Mouse (Mus musculus): ENCODE measurements around the gene Pcsk4. TPM values are rescaled to one million over a fixed set of nuclear protein-coding genes. Genes with fewer than 3 reads are reported as not detected.

Gene Pcsk4
- polyA plus RNA-seq, 1 experiment from 2014 or later: 1.9 TPM

DNA sequence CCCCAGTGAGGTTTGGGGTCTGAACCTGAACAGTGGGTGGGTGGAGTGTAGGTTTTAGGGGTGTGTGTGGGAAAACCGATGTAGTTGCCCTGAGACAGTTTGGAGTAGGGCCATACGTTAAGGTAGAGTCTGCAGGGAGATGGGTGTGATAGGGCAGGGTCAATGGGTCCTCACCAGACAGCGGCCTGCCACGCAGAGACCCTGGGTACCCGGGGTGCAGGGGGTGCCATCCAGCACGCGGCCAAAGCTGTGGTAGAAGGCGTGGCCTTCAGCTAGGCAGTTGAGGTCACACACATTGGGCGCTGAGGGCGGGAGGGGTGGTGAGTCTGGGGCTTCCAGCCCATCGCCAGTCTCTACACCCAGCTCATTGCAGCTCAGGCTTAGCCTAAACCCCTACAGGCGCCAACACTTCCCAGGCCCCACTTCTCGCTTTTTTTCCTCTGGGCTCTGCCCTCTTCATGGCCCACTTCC lies 14.2 kb upstream of the Pcsk4 start:
- H3K36me3 ChIP-seq (ENCODE audit: control insufficient read depth, insufficient read depth): no peaks in the 10 kb centered on the region
- H3K4me3 ChIP-seq (ENCODE audit: low read length): peak overlapping the region; percentile 30
- H3K27me3 ChIP-seq (ENCODE audit: control insufficient read depth, insufficient read depth, low read length): peaks cover 62% of the 10 kb centered on the region
- ATAC-seq (replicated peaks; ENCODE audit: extremely low read depth, insufficient read depth, low FRiP score): peak; percentile 1; the same call in 1 of the 2 replicates
- H3K4me2 ChIP-seq (ENCODE audit: low read depth, low read length): peak overlapping the region; percentile 61
- H3K27ac ChIP-seq (ENCODE audit: low read length): no peak overlapping the region; the same call in 1 of the 2 replicates
- peaks cover 32% of the 10 kb centered on the region for H3K4me1 ChIP-seq (ENCODE audit: control insufficient read depth, insufficient read depth, low read length)
- no peaks in the 10 kb centered on the region for H3K9me3 ChIP-seq (replicated peaks; ENCODE audit: control insufficient read depth, low read length)
- WGBS: 40% methylated on average over 13 of the region's 13 CpGs
- H3K9ac ChIP-seq (ENCODE audit: low read length): no peak overlapping the region

DNA sequence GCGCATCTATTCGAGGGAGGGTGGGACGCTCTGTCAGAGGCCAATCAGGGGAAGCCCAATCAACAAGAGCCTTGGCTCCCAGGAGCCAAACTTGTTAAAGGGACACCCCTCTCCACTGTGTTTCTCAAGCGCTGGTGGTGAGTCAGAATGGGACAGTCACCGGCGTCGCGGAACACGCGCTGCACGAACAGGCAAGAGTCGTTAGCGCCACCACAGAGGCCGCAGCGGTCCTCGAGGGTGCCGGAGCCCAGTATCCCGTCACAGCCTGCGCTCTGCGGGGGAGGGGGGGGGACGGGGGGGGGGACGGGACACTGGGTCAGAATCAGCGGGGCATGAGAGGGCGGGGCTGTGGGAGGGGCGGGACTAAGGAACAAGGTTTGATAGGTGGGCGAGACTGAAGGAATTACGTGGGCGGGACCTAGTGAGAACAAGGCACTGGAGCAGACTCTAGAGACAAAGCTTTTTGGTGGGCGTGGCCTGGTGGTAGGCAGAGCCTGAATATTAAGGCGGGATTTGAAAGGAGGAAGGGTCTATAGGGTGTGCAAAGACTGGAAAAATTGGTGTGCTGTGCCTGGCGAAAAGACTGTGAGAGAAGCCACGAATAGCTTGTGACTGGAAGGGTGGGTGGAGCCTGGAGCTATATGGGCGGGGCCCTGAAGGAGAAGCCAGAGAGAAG lies 13.6 kb upstream of the Pcsk4 start:
- no peaks in the 10 kb centered on the region for H3K9me3 ChIP-seq (replicated peaks; ENCODE audit: control insufficient read depth, low read length)
- peak overlapping the region; percentile 25; the same call in 1 of the 2 replicates for H3K27ac ChIP-seq (ENCODE audit: low read length)

DNA sequence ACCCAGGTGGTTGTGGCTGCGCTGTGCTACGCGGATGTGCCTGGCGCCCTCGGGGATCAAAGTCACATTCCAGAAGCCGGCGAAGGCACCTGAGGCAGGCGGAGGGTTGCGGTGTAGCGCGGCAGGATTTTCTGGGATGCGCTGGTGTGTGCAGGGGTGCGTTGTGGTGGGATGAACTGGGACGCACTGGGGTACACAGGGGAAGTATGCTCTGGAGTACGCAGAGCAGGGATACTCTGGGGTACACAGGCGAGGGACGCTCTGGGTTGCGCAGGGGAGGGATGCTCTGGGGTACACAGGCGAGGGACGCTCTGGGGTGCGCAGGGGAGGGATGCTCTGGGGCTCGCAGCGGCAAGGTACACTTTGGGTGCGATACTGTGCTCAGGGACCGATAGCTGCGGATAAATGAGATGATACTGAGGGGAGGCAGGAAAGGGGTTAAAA lies 13.0 kb upstream of the Pcsk4 start:
- Histone ChIP-seq H3K4me1 (ENCODE audit: control insufficient read depth, insufficient read depth, low read length) (peaks cover 29% of the 10 kb centered on the region), H3K36me3 (ENCODE audit: control insufficient read depth, insufficient read depth) (no peaks in the 10 kb centered on the region), H3K4me3 (ENCODE audit: low read length) (peak overlapping the region; percentile 30), H3K27me3 (ENCODE audit: control insufficient read depth, insufficient read depth, low read length) (peaks cover 57% of the 10 kb centered on the region), H3K4me2 (ENCODE audit: low read depth, low read length) (peak overlapping the region; percentile 61), H3K27ac (ENCODE audit: low read length) (no peak overlapping the region), H3K9me3 (replicated peaks; ENCODE audit: control insufficient read depth, low read length) (no peaks in the 10 kb centered on the region), H3K9ac (ENCODE audit: low read length) (no peak overlapping the region)
- WGBS: 4% methylated on average over 26 of the region's 26 CpGs
- 0 out of 2 replicates have a peak, but pooled peaks have one; percentile 3 for ATAC-seq (replicated peaks; ENCODE audit: extremely low read depth, insufficient read depth, low FRiP score)

More for the DNA sequence above, 13.6 kb upstream of the Pcsk4 start:
- Histone ChIP-seq H3K27me3 (ENCODE audit: control insufficient read depth, insufficient read depth, low read length) (peaks cover 62% of the 10 kb centered on the region), H3K9ac (ENCODE audit: low read length) (no peak overlapping the region), H3K36me3 (ENCODE audit: control insufficient read depth, insufficient read depth) (no peaks in the 10 kb centered on the region), H3K4me3 (ENCODE audit: low read length) (peak overlapping the region; percentile 30), H3K4me2 (ENCODE audit: low read depth, low read length) (peak overlapping the region; percentile 61), H3K4me1 (ENCODE audit: control insufficient read depth, insufficient read depth, low read length) (peaks cover 29% of the 10 kb centered on the region)
- WGBS: 2% methylated on average over 32 of the region's 33 CpGs
- peak; percentile 45 for ATAC-seq (replicated peaks; ENCODE audit: extremely low read depth, insufficient read depth, low FRiP score)

DNA sequence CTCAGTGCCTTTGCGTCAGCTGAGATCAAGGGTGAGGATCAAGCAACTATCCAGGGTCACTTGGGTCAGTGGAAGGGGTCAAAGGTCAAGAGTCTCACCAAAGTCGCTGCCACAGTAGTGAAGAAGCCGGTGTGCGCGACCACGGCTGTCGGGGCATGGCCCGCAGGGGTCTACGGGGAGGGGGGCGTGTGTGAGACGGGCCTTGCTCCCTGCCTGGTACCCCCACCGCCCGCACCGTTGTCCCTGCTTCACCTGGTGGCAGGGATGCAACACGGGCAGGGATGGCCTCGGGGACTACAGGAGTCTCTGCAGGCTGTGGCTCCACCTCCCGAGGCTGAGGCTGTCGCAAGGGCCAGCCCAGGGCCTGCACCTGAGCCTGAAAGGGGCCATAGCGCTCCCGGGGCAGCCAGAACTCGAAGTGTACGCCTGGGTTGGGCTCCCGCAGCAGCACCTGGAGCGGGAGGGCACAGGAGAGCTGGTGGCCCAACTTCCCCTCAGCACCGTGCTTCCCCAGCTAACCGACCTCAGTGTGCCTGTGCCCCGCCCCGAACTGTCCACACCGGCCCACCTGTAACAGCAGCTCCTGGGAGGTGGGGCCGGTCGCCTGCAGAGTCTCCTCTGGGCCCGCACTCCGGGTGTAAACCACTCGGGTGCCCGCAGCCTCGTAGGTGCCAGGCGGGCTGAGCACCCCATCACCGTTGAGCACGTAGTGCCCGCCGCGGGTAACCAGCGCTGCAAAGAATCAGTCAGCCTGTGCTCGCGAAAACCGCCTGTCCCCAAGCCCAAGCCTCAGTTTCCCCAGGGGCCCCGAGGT lies 12.4 kb upstream of the Pcsk4 start:
- no peak overlapping the region for H3K9ac ChIP-seq (ENCODE audit: low read length)
- 8% methylated on average over 47 of the region's 47 CpGs for WGBS
- no peaks in the 10 kb centered on the region for H3K36me3 ChIP-seq (ENCODE audit: control insufficient read depth, insufficient read depth)
- peak overlapping the region; percentile 30 for H3K4me3 ChIP-seq (ENCODE audit: low read length)
- no peak overlapping the region for H3K27ac ChIP-seq (ENCODE audit: low read length)
- H3K4me2 ChIP-seq (ENCODE audit: low read depth, low read length): peak overlapping the region; percentile 61; the same call in 1 of the 2 replicates
- no peak for ATAC-seq (replicated peaks; ENCODE audit: extremely low read depth, insufficient read depth, low FRiP score)
- peaks cover 54% of the 10 kb centered on the region for H3K27me3 ChIP-seq (ENCODE audit: control insufficient read depth, insufficient read depth, low read length)
- H3K9me3 ChIP-seq (replicated peaks; ENCODE audit: control insufficient read depth, low read length): no peaks in the 10 kb centered on the region
- peaks cover 29% of the 10 kb centered on the region for H3K4me1 ChIP-seq (ENCODE audit: control insufficient read depth, insufficient read depth, low read length)

DNA sequence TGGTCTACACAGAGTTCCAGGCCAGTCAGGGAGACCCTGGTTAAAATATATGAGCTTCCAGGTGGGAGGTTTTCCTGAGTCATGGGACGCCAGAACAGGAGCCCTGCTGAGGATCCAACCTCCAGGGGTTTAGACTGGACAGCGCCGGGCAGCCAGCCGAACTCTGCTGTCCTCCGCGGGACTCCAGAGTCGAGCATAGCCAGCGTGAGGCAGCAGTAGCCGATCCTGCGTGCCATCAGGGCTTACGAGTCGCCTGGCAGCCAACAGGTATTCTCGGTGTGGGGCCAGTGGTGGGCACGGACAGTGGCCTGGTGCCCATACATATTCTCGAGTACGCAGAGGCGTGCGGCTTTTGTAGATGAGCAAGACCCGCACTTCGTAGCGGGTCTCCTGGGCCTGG lies 11.7 kb upstream of the Pcsk4 start:
- Histone ChIP-seq H3K27me3 (ENCODE audit: control insufficient read depth, insufficient read depth, low read length) (peaks cover 49% of the 10 kb centered on the region), H3K9me3 (replicated peaks; ENCODE audit: control insufficient read depth, low read length) (no peaks in the 10 kb centered on the region), H3K36me3 (ENCODE audit: control insufficient read depth, insufficient read depth) (no peaks in the 10 kb centered on the region), H3K4me1 (ENCODE audit: control insufficient read depth, insufficient read depth, low read length) (peaks cover 29% of the 10 kb centered on the region), H3K9ac (ENCODE audit: low read length) (no peak overlapping the region), H3K4me3 (ENCODE audit: low read length) (no peak overlapping the region), H3K4me2 (ENCODE audit: low read depth, low read length) (no peak overlapping the region), H3K27ac (ENCODE audit: low read length) (no peak overlapping the region)
- WGBS: 25% methylated on average over 21 of the region's 21 CpGs
- ATAC-seq (replicated peaks; ENCODE audit: extremely low read depth, insufficient read depth, low FRiP score): no peak

DNA sequence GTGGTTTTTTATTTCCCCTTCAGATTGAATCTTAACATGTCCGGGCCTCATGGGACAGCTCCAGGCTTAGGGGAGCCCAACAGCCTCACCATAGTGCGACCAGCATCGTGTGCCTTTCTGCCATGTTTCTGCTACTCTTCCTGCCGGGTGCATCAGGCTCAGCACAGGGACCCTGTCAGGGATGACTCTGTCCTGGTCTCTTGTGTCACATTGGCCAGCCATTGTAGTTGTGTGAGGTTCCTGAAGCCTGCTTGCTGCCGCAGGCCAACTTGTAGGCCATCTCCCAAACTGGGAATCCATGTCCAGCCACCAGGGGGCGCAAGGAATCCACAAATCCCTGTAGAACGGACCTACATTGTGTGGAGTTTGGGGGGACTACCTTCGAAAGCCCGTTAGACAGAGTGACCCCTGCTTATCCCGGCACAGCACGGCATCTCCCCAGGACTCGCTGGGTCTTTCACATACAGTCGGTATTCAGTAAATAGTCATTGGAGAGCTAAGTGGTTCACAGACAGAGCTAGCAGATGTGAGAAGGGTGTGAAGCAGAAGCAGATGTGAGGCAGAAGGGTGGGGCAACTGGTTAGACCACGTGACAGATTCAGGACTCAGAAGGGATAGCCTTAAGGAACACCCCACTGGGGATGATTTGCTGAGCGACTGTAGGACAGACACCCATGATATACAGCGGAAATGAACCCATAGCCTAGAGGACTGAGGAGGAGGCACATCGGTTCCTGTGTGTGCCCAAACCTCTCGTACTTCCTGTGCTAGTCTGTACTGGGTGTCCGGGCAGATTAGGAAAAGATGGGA lies 10.8 kb upstream of the Pcsk4 start:
- no peak overlapping the region for H3K27ac ChIP-seq (ENCODE audit: low read length)
- H3K4me2 ChIP-seq (ENCODE audit: low read depth, low read length): 0 out of 2 replicates have a peak overlapping the region, but pooled peaks have one; percentile 14
- no peak for ATAC-seq (replicated peaks; ENCODE audit: extremely low read depth, insufficient read depth, low FRiP score)
- no peak overlapping the region for H3K9ac ChIP-seq (ENCODE audit: low read length)
- no peaks in the 10 kb centered on the region for H3K36me3 ChIP-seq (ENCODE audit: control insufficient read depth, insufficient read depth)
- H3K27me3 ChIP-seq (ENCODE audit: control insufficient read depth, insufficient read depth, low read length): peaks cover 40% of the 10 kb centered on the region
- H3K4me3 ChIP-seq (ENCODE audit: low read length): no peak overlapping the region
- 23% methylated on average over 19 of the region's 19 CpGs for WGBS
- H3K4me1 ChIP-seq (ENCODE audit: control insufficient read depth, insufficient read depth, low read length): peaks cover 24% of the 10 kb centered on the region
- no peaks in the 10 kb centered on the region for H3K9me3 ChIP-seq (replicated peaks; ENCODE audit: control insufficient read depth, low read length)

DNA sequence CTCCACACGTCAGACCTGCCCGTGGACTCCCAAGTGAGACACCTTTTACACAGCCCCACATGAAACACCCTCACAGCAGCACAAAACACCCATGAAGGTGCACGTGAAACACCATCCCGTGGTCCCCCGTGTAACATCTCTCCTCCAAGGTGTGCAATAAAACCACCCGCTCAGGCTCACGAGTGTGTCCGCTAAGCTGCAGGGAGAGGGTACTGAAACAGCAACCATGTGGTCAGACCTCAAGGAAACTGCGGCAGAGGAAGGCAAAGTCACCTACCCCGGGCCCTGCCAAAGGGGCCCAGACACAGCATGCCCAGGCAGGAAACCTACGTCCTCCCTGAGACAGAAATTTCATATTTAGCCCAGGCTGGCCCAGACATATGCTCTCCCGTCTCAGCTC lies 7.0 kb upstream of the Pcsk4 start:
- Histone ChIP-seq H3K4me1 (ENCODE audit: control insufficient read depth, insufficient read depth, low read length) (no peaks in the 10 kb centered on the region), H3K4me3 (ENCODE audit: low read length) (no peak overlapping the region), H3K4me2 (ENCODE audit: low read depth, low read length) (no peak overlapping the region), H3K27me3 (ENCODE audit: control insufficient read depth, insufficient read depth, low read length) (peaks cover 22% of the 10 kb centered on the region), H3K9ac (ENCODE audit: low read length) (no peak overlapping the region), H3K36me3 (ENCODE audit: control insufficient read depth, insufficient read depth) (no peaks in the 10 kb centered on the region), H3K27ac (ENCODE audit: low read length) (no peak overlapping the region), H3K9me3 (replicated peaks; ENCODE audit: control insufficient read depth, low read length) (no peaks in the 10 kb centered on the region)
- ATAC-seq (replicated peaks; ENCODE audit: extremely low read depth, insufficient read depth, low FRiP score): no peak
- WGBS: 84% methylated on average over 12 of the region's 12 CpGs

DNA sequence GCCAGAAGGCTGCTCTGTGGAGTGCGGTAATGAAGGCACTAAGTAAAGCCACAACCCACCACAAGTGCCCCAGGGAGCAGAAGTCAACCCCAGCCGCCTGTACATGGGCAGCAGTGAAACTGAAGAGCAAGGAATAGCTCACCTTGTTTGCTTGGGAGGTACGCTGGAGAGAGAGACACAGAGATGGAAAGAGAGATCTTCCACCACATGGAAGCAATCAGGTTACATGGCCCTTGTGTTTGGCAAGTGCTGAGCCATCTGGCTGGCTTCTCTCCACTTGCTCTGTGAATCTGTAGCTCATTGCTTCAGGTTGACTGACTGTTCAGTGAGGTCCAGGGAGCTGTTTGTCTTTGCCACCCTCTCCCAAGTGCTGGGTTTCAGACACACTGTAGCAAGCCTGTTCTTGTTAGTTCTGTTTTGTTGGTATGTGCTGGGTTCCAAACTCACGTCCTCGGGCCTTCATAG lies 3.3 kb upstream of the Pcsk4 start:
- no peak overlapping the region for H3K9ac ChIP-seq (ENCODE audit: low read length)
- H3K27ac ChIP-seq (ENCODE audit: low read length): no peak overlapping the region
- no peaks in the 10 kb centered on the region for H3K9me3 ChIP-seq (replicated peaks; ENCODE audit: control insufficient read depth, low read length)
- no peaks in the 10 kb centered on the region for H3K36me3 ChIP-seq (ENCODE audit: control insufficient read depth, insufficient read depth)
- peaks cover 12% of the 10 kb centered on the region; the same call in 1 of the 2 replicates for H3K4me1 ChIP-seq (ENCODE audit: control insufficient read depth, insufficient read depth, low read length)
- no peak overlapping the region for H3K4me3 ChIP-seq (ENCODE audit: low read length)
- ATAC-seq (replicated peaks; ENCODE audit: extremely low read depth, insufficient read depth, low FRiP score): no peak
- H3K27me3 ChIP-seq (ENCODE audit: control insufficient read depth, insufficient read depth, low read length): peaks cover 15% of the 10 kb centered on the region
- H3K4me2 ChIP-seq (ENCODE audit: low read depth, low read length): no peak overlapping the region
- WGBS: 81% methylated on average over 5 of the region's 5 CpGs
